25 mouse cellular contexts compared by ENCODE assay signal in genomic region chr10:54993641-54994040, GRCm38 (mm10).
DNase-seq lines count a peak whose midpoint lies in the region; ATAC-seq and TF ChIP-seq lines count a peak whose summit lies in the region.
"Had no signal": no experiment of that assay in that cellular context is flagged by ENCODE, and none has a peak within 500 bp of the region (broad histone marks: within the 10 kb centered on the region; RNA-seq: fewer than 3 reads in every experiment).

No protein-coding gene starts in this region.

- no peak overlapping the region for H3K4me3 ChIP-seq in left cerebral cortex, adult 2 months
- H3K4me3 ChIP-seq: forebrain, embryonic 10.5 days; forebrain, embryonic 13.5 days; heart, adult 2 months; heart, embryonic 10.5 days; heart, embryonic 13.5 days had no signal

- ATAC-seq in frontal cortex, adult (ENCODE audit: low TSS enrichment) = peak; percentile 99
- ATAC-seq: forebrain, embryonic 13.5 days; hindbrain, postnatal 0 days; inflammation-experienced regulatory T-cells, adult 6 months had no signal

- intact Hi-C loops in left cerebral cortex, adult 2 months (cut with DNase I) = no loop called here

- TF ChIP-seq CTCF in left cerebral cortex, adult 2 months (IDR thresholded peaks at IDR 0.05) = no peak

- no peak overlapping the region; the same call in 1 of the 2 replicates for H3K27ac ChIP-seq in left cerebral cortex, adult 2 months
- H3K27ac ChIP-seq: forebrain, embryonic 10.5 days; forebrain, embryonic 13.5 days; heart, adult 2 months; heart, embryonic 10.5 days; heart, embryonic 13.5 days; hindbrain, embryonic 14.5 days; hindbrain, postnatal 0 days had no signal

- DNase-seq in frontal cortex, postnatal 10 days (ENCODE audit: low spot score in 2 of 2) = no peak
- DNase-seq in left cerebral cortex, adult 9 months (ENCODE audit: low spot score in 2 of 2) = peak; percentile 3 to 37
- no peak for DNase-seq in left cerebral cortex, adult 2 months (ENCODE audit: extremely low spot score in 1 of 2, low spot score in 2 of 2)
- DNase-seq in right cerebral cortex, postnatal 10 days (ENCODE audit: low spot score in 2 of 2) = peak; percentile 20 to 23
- DNase-seq in right cerebral cortex, adult 2 months (ENCODE audit: low spot score in 2 of 2) = no peak
- DNase-seq in Muller cell, postnatal 12 days (ENCODE audit: inconsistent ontology term) = no peak
- DNase-seq: adrenal gland, adult 2 months; adrenal gland, postnatal 14 days; B cell, adult 2 months; cerebellum, adult 18-20 months; cerebellum, adult 9-10 months; cerebellum, postnatal 14 days; gastrocnemius, postnatal 10 days; gastrocnemius, postnatal 36 days; heart, adult 2 months; heart, postnatal 14 days; heart, postnatal 4 days had no signal

Comparison
In these comparisons a context has a peak if more than half of its experiments do, and no peak if none do; other contexts are left out.
1. DNase-seq: peak in left cerebral cortex, adult 9 months (2 of 2) and right cerebral cortex, postnatal 10 days (2 of 2); none in frontal cortex, postnatal 10 days (0 of 2), left cerebral cortex, adult 2 months (0 of 2), right cerebral cortex, adult 2 months (0 of 2) and Muller cell, postnatal 12 days (single experiment).